Mouse (Mus musculus): ENCODE measurements around the gene Erc2.

Erc2 gene

GRCm38 (mm10) chr14:27669939-27670338, 47.7 kb downstream of the Erc2 start:
- Histone ChIP-seq H3K27me3 (ENCODE audit: insufficient read depth, low read length) (no peaks in the 10 kb centered on the region), H3K9me3 (ENCODE audit: low read length) (peaks cover 22% of the 10 kb centered on the region; the same call in 1 of the 2 replicates), H3K4me1 (replicated peaks; ENCODE audit: low read depth, low read length) (peaks cover 85% of the 10 kb centered on the region), H3K36me3 (ENCODE audit: insufficient read depth, low read length) (peaks cover 12% of the 10 kb centered on the region), H3K4me3 (replicated peaks; ENCODE audit: low read length) (no peak overlapping the region)
- no peak for TF ChIP-seq CTCF (conservative IDR thresholded peaks at IDR 0.05; ENCODE audit: low read length)
- TF ChIP-seq NANOG (IDR thresholded peaks at IDR 0.05; ENCODE audit: borderline replicate concordance, low read length): peak; percentile 98
- TF ChIP-seq POU5F1 (IDR thresholded peaks at IDR 0.05; ENCODE audit: borderline replicate concordance, low read length): peak; percentile 18; the same call in 1 of the 2 replicates

DNA sequence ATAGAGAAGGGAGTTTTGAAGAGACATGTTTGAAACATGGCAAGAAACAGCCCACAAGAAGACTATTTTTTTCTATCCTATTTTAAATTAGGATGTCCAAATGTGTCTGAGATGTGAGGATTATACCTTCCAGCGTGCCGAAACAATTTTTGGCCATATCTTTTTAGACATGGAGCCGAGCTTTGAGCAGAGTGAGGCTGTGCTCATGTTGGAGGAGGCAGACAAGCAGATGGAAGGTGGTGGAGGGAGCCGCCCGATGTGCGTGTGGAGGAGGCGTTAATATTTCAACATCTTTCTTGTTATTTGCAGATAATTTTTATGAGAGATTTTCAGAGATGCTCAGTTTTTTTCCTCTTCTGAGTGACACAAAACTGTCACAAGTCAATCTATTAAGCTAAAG, 50.5 kb downstream of the Erc2 start:
- Histone ChIP-seq H3K27me3 (ENCODE audit: insufficient read depth, low read length) (no peaks in the 10 kb centered on the region), H3K4me1 (replicated peaks; ENCODE audit: low read depth, low read length) (peaks cover 90% of the 10 kb centered on the region), H3K9me3 (ENCODE audit: low read length) (peaks cover 6% of the 10 kb centered on the region; the same call in 1 of the 2 replicates), H3K36me3 (ENCODE audit: insufficient read depth, low read length) (peaks cover 12% of the 10 kb centered on the region), H3K4me3 (replicated peaks; ENCODE audit: low read length) (no peak overlapping the region)
- TF ChIP-seq POU5F1 (IDR thresholded peaks at IDR 0.05; ENCODE audit: borderline replicate concordance, low read length): no peak
- no peak for TF ChIP-seq CTCF (conservative IDR thresholded peaks at IDR 0.05; ENCODE audit: low read length)
- TF ChIP-seq NANOG (IDR thresholded peaks at IDR 0.05; ENCODE audit: borderline replicate concordance, low read length): no peak

DNA sequence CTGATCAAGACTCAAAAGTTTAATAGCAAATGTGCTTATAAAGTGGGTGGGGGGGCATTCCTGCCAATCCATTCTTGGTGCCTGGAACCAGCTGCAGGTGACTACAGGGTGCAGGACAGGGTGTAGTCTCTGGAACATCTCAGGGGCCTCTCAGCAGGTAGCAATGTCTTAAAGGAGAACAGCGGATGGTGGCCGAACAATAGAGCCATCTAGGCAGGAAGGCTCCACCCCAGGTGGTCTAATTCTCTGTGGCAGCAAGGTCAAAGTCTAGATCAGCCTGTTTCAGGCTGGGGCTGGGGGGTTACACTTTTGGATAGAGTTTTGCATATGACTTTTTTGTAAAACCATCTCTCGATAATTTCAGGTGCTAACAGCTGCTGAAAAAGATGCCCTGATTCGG, 51.9 kb downstream of the Erc2 start:
- Histone ChIP-seq H3K27me3 (ENCODE audit: insufficient read depth, low read length) (no peaks in the 10 kb centered on the region), H3K9me3 (ENCODE audit: low read length) (no peaks in the 10 kb centered on the region), H3K4me1 (replicated peaks; ENCODE audit: low read depth, low read length) (peaks cover 78% of the 10 kb centered on the region), H3K4me3 (replicated peaks; ENCODE audit: low read length) (peak overlapping the region; percentile 43), H3K36me3 (ENCODE audit: insufficient read depth, low read length) (peaks cover 12% of the 10 kb centered on the region)
- no peak for TF ChIP-seq POU5F1 (IDR thresholded peaks at IDR 0.05; ENCODE audit: borderline replicate concordance, low read length)
- peak; percentile 97 for TF ChIP-seq NANOG (IDR thresholded peaks at IDR 0.05; ENCODE audit: borderline replicate concordance, low read length)
- no peak for TF ChIP-seq CTCF (conservative IDR thresholded peaks at IDR 0.05; ENCODE audit: low read length)

DNA sequence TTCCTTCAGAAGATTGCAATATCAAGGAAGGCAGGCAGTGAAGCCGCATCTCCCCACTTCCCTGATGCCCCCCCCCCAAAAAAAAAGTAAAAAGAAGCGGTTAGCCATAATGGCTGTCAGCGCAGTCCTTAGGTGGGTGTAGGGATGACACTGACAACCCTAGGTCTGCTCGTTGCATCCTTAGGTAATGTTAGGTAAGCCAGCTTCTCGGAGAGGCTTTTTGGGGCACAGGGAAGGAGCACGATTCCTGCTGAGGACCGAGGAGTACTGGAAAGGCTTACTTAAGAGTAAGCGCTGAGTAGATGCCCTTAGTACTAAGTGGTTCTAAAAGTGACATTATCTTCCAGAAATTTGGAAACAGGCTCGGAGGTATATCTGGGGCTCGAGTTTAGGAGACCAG, 52.3 kb downstream of the Erc2 start:
- Histone ChIP-seq H3K4me1 (replicated peaks; ENCODE audit: low read depth, low read length) (peaks cover 74% of the 10 kb centered on the region), H3K27me3 (ENCODE audit: insufficient read depth, low read length) (no peaks in the 10 kb centered on the region), H3K4me3 (replicated peaks; ENCODE audit: low read length) (peak overlapping the region; percentile 43), H3K36me3 (ENCODE audit: insufficient read depth, low read length) (peaks cover 12% of the 10 kb centered on the region), H3K9me3 (ENCODE audit: low read length) (no peaks in the 10 kb centered on the region)
- TF ChIP-seq CTCF (conservative IDR thresholded peaks at IDR 0.05; ENCODE audit: low read length) (no peak), POU5F1 (IDR thresholded peaks at IDR 0.05; ENCODE audit: borderline replicate concordance, low read length) (no peak), NANOG (IDR thresholded peaks at IDR 0.05; ENCODE audit: borderline replicate concordance, low read length) (no peak)

GRCm38 (mm10) chr14:27675071-27675470, 52.8 kb downstream of the Erc2 start:
- H3K4me3 ChIP-seq (replicated peaks; ENCODE audit: low read length): peak overlapping the region; percentile 43
- TF ChIP-seq NANOG (IDR thresholded peaks at IDR 0.05; ENCODE audit: borderline replicate concordance, low read length) (no peak), POU5F1 (IDR thresholded peaks at IDR 0.05; ENCODE audit: borderline replicate concordance, low read length) (no peak), CTCF (conservative IDR thresholded peaks at IDR 0.05; ENCODE audit: low read length) (no peak)

DNA sequence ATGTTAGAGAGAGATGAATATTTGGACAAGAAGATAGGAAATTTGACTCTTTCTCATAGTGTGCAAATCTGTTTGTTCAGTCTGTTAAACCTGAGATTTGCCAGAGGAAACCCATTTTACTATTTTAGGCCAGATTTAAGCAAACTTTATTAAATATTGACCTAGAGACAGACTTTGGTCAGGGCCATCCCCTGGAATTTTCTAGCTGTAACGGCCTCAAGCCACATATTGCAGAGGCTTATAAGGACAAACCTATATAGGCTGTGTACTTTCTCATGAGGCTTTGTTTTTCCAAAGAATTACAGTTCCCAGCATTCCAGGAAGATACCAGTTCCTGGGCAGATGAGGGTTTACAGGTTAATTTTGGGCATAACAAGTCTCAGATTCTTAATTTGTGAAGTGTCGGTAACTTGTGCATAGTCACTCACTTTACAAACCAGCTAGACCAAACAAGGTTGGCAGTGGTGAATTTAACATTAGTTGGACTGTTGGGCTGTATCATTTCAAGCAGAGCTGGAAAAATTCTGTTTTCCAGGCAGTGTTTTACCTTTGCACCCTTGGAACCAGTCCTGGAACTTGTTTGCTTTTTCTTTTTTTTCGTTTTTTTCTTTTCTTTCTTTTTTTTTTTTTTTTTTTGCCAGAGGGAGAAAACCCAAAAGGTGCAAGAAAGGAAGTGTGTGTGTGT, 60.3 kb downstream of the Erc2 start:
- no peak for TF ChIP-seq NANOG (IDR thresholded peaks at IDR 0.05; ENCODE audit: borderline replicate concordance, low read length)
- TF ChIP-seq POU5F1 (IDR thresholded peaks at IDR 0.05; ENCODE audit: borderline replicate concordance, low read length): no peak
- TF ChIP-seq CTCF (conservative IDR thresholded peaks at IDR 0.05; ENCODE audit: low read length): no peak
- Histone ChIP-seq H3K4me3 (replicated peaks; ENCODE audit: low read length) (no peak overlapping the region), H3K9me3 (ENCODE audit: low read length) (no peaks in the 10 kb centered on the region), H3K27me3 (ENCODE audit: insufficient read depth, low read length) (no peaks in the 10 kb centered on the region), H3K36me3 (ENCODE audit: insufficient read depth, low read length) (0 out of 2 replicates have a peak, but pooled peaks cover 3% of the 10 kb centered on the region), H3K4me1 (replicated peaks; ENCODE audit: low read depth, low read length) (no peaks in the 10 kb centered on the region)

More at GRCm38 (mm10) chr14:27675071-27675470, 52.8 kb downstream of the Erc2 start:
- peaks cover 12% of the 10 kb centered on the region for H3K36me3 ChIP-seq (ENCODE audit: insufficient read depth, low read length)
- H3K27me3 ChIP-seq (ENCODE audit: insufficient read depth, low read length): no peaks in the 10 kb centered on the region
- no peaks in the 10 kb centered on the region for H3K9me3 ChIP-seq (ENCODE audit: low read length)
- peaks cover 70% of the 10 kb centered on the region for H3K4me1 ChIP-seq (replicated peaks; ENCODE audit: low read depth, low read length)

DNA sequence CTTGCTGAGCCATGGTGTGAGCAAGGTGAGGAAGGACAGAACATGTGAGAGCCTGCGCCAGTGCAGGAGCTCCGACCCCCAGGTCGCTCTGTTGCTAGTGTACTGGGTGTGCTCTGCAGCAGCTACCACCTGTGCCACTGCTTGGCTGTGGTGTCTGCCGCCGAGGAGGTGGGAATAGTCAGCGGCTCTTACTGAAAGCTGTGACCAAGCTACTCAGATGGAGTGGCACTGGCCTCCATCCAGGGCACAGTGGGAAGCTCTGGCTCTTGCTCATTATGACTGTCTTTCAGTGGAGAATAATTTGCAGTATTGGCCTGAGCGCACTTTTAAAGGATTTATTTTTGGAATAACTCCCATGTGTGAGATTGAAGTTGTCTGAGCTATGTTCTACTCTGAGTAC, 73.6 kb downstream of the Erc2 start:
- peaks cover 3% of the 10 kb centered on the region; the same call in 1 of the 2 replicates for H3K4me1 ChIP-seq (replicated peaks; ENCODE audit: low read depth, low read length)
- H3K36me3 ChIP-seq (ENCODE audit: insufficient read depth, low read length): no peaks in the 10 kb centered on the region
- peaks cover 9% of the 10 kb centered on the region for H3K9me3 ChIP-seq (ENCODE audit: low read length)
- no peak for TF ChIP-seq NANOG (IDR thresholded peaks at IDR 0.05; ENCODE audit: borderline replicate concordance, low read length)
- TF ChIP-seq POU5F1 (IDR thresholded peaks at IDR 0.05; ENCODE audit: borderline replicate concordance, low read length): no peak
- no peak for TF ChIP-seq CTCF (conservative IDR thresholded peaks at IDR 0.05; ENCODE audit: low read length)
- H3K4me3 ChIP-seq (replicated peaks; ENCODE audit: low read length): no peak overlapping the region
- no peaks in the 10 kb centered on the region for H3K27me3 ChIP-seq (ENCODE audit: insufficient read depth, low read length)

- TF ChIP-seq POU5F1 (IDR thresholded peaks at IDR 0.05; ENCODE audit: borderline replicate concordance, low read length) (no peak), CTCF (conservative IDR thresholded peaks at IDR 0.05; ENCODE audit: low read length) (no peak), NANOG (IDR thresholded peaks at IDR 0.05; ENCODE audit: borderline replicate concordance, low read length) (no peak)
- Histone ChIP-seq H3K27me3 (ENCODE audit: insufficient read depth, low read length) (no peaks in the 10 kb centered on the region), H3K36me3 (ENCODE audit: insufficient read depth, low read length) (no peaks in the 10 kb centered on the region; the same call in 1 of the 2 replicates)
Observed at GRCm38 (mm10) chr14:27717364-27717763, 95.1 kb downstream of the Erc2 start.

More at GRCm38 (mm10) chr14:27717364-27717763, 95.1 kb downstream of the Erc2 start:
- Histone ChIP-seq H3K4me3 (replicated peaks; ENCODE audit: low read length) (no peak overlapping the region), H3K4me1 (replicated peaks; ENCODE audit: low read depth, low read length) (no peaks in the 10 kb centered on the region), H3K9me3 (ENCODE audit: low read length) (no peaks in the 10 kb centered on the region)

Data from E14TG2a.4 (cell line).